Mouse (Mus musculus) frontal cortex, postnatal 14 days (tissue): ENCODE results near the gene Pebp1.
"Not testable (repeated sequence)": the region's sequence is repeated elsewhere in the genome, so short reads cannot be mapped to it uniquely, and the experiment has no call there.

ENCODE experiments used
- DNase-seq, 2 experiments: peaks; one replicate each; pipeline ENCODE4 v3.0.0; 2022; ENCODE audit warnings: low spot score in 2 of 2

Pebp1 gene

GRCm38 (mm10) chr5:117286831-117287822 is at the start of gene Pebp1:
Gene Pebp1 (minus strand): TSS chr5:117287625.
- peak; percentile 84 to 93 for DNase-seq

GRCm38 (mm10) chr5:117330457-117330856 is 43.0 kb upstream of the Pebp1 start:
- no peak for DNase-seq

- DNase-seq: no peak
Measured at GRCm38 (mm10) chr5:117326408-117326807, 39.0 kb upstream of the Pebp1 start.

- DNase-seq: no peak
Measured at GRCm38 (mm10) chr5:117323751-117324150, 36.3 kb upstream of the Pebp1 start.

- DNase-seq: peak in 1 of 2 experiments; percentile 37
Measured at GRCm38 (mm10) chr5:117318741-117319629, 31.6 kb upstream of the Pebp1 start, which contains the start of gene Vsig10. Gene Vsig10 (plus strand): TSS chr5:117319083.

- no peak for DNase-seq
Measured at GRCm38 (mm10) chr5:117314587-117315428, 27.4 kb upstream of the Pebp1 start.

GRCm38 (mm10) chr5:117313909-117314308 is 26.5 kb upstream of the Pebp1 start:
- no peak for DNase-seq

- no peak for DNase-seq
Measured at GRCm38 (mm10) chr5:117313420-117313819, 26.0 kb upstream of the Pebp1 start.

GRCm38 (mm10) chr5:117307699-117308098 is 20.3 kb upstream of the Pebp1 start:
- DNase-seq: peak in 1 of 2 experiments; percentile 31

- DNase-seq: no peak
Measured at GRCm38 (mm10) chr5:117306826-117307225, 19.4 kb upstream of the Pebp1 start.

GRCm38 (mm10) chr5:117305754-117306153 is 18.3 kb upstream of the Pebp1 start:
- DNase-seq: no peak

GRCm38 (mm10) chr5:117304947-117305346 is 17.5 kb upstream of the Pebp1 start:
- peak in 1 of 2 experiments; percentile 66 for DNase-seq

- no peak for DNase-seq
Measured at GRCm38 (mm10) chr5:117303691-117304579, 16.5 kb upstream of the Pebp1 start.

- no peak for DNase-seq
Measured at GRCm38 (mm10) chr5:117302899-117303298, 15.5 kb upstream of the Pebp1 start.

GRCm38 (mm10) chr5:117295011-117295410 is 7.6 kb upstream of the Pebp1 start:
- DNase-seq: no peak

GRCm38 (mm10) chr5:117293776-117294175 is 6.4 kb upstream of the Pebp1 start:
- DNase-seq: not testable (repeated sequence)

- DNase-seq: no peak
Measured at GRCm38 (mm10) chr5:117292547-117292946, 5.1 kb upstream of the Pebp1 start.

GRCm38 (mm10) chr5:117291312-117291711 is 3.9 kb upstream of the Pebp1 start:
- DNase-seq: no peak

- DNase-seq: no peak
Measured at GRCm38 (mm10) chr5:117290081-117290480, 2.7 kb upstream of the Pebp1 start.

GRCm38 (mm10) chr5:117289646-117290045 is 2.2 kb upstream of the Pebp1 start:
- no peak for DNase-seq
